Mouse (Mus musculus) heart, postnatal 0 days (tissue): ENCODE measurements around the gene Hdhd3.

ENCODE experiments used
- CTCF ChIP-seq: IDR thresholded peaks from 2 replicates; pipeline ENCODE4 v1.5.1; 2016; ENCODE audit warnings: antibody characterized with exemption, control low read depth, low read depth
- EP300 ChIP-seq: IDR thresholded peaks from 2 replicates; pipeline ENCODE4 v1.6.1; 2016; ENCODE audit warnings: antibody characterized with exemption, low read depth

- no peak for TF ChIP-seq CTCF
- no peak for TF ChIP-seq EP300
Observed at GRCm38 (mm10) chr4:62459081-62459480, 44.2 kb downstream of the Hdhd3 start.
